Mouse (Mus musculus): Measurements from ENCODE around the gene Rasl10a. TPM values are rescaled to one million over a fixed set of nuclear protein-coding genes. Genes with fewer than 3 reads are reported as not detected.

Rasl10a gene
- total RNA-seq, 2 experiments from 2014 or later, result 76.8 to 94.0 TPM

Small RNA genes within 50 kb of the gene (microRNA-seq; reads per million reads assigned to microRNA genes)
- 0 reads per million in 2 experiments for gene Gm47296

Other genes starting within 250 kb of the Rasl10a start
- 100 to 1,000 TPM; 102 to 107 TPM for gene Nf2, start 208.6 kb upstream of the Rasl10a start, total RNA-seq (2021)
- gene Nipsnap1, start 184.2 kb upstream of the Rasl10a start, total RNA-seq (2021), result 10 to 100 TPM; 80.6 to 95.5 TPM
- 10 to 100 TPM; 36.2 to 38.9 TPM for gene Thoc5, start 162.8 kb upstream of the Rasl10a start, total RNA-seq (2021)
- 10 to 100 TPM; 37.9 to 39.0 TPM for gene Nefh, start 110.1 kb upstream of the Rasl10a start, total RNA-seq (2021)
- 100 to 1,000 TPM; 134 to 146 TPM for gene Ap1b1, start 71.3 kb upstream of the Rasl10a start, total RNA-seq (2021)
- gene Gas2l1, start 7.2 kb downstream of the Rasl10a start, total RNA-seq (2021), result 10 to 100 TPM; 92.4 to 95.2 TPM
- gene Rhbdd3, start 40.8 kb downstream of the Rasl10a start, total RNA-seq (2021), result 10 to 100 TPM; 20.7 to 23.6 TPM
- gene Ewsr1, start 41.1 kb downstream of the Rasl10a start, total RNA-seq (2021), result 100 to 1,000 TPM; 260 to 353 TPM
- gene Emid1, start 94.1 kb downstream of the Rasl10a start, total RNA-seq (2021), result 10 to 100 TPM in 1 of 2 experiments, 1 to 10 TPM in 1; 8.8 to 10.6 TPM
- 10 to 100 TPM; 13.0 to 14.3 TPM for gene Kremen1, start 203.4 kb downstream of the Rasl10a start, total RNA-seq (2021)

Measured in layer of hippocampus, postnatal 25 days (tissue).